Mouse (Mus musculus): ENCODE data around the gene Gsdma2. TPM values are rescaled to one million over a fixed set of nuclear protein-coding genes. Genes with fewer than 3 reads are reported as not detected.

The Gsdma2 gene
- polyA plus RNA-seq (2015; fragmentation: Illumina TruSeq; extraction: RNeasy Lipid Tissue Mini Kit (QIAGEN cat#74804); ENCODE audit: insufficient read depth, low replicate concordance): not detected

DNA sequence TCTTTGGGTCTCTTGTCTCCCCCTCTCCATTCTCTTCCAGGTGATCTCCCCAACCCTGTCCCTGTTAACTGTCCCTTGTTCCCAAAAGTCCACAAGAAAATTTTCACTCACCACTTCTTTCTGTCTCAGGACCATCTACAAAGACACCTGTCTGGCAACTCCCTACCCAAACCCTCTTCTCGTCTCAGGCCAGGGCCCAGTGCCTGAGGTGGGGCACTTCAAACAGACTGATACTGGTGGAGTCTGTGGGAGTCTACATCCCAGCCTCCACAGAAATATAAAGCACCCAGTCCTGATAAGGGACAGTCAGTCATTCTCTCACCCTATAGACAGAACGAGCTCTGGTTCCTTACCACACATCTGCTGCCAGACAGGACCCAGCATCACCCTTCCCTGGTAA lies at the start of gene Gsdma2:
TSS of gene Gsdma2 (plus strand) at position 301 of the 400 bp plus-strand sequence.

DNA sequence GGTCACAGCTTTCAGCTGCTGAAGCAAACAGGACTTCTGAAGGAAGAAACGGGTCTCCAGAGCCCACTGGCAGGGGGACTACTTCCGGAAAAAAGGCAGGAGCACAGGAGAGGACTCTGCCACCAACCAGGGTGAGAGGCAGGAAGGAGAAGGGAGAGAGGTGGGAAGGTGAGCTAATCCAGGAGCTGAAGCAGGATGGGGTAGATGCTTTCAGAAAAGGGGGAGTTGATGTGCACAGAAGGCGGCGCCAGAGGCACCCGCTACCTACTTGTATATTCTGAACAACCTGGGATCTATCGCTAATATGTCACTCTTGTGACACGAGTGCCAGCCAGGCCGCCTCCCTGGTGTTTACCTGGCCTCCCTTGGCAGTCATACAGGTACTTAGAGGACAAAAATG lies 48.6 kb upstream of the Gsdma2 start, which contains the start of gene Lrrc3c:
TSS of gene Lrrc3c (plus strand) at position 301 of the 400 bp plus-strand sequence.

DNA sequence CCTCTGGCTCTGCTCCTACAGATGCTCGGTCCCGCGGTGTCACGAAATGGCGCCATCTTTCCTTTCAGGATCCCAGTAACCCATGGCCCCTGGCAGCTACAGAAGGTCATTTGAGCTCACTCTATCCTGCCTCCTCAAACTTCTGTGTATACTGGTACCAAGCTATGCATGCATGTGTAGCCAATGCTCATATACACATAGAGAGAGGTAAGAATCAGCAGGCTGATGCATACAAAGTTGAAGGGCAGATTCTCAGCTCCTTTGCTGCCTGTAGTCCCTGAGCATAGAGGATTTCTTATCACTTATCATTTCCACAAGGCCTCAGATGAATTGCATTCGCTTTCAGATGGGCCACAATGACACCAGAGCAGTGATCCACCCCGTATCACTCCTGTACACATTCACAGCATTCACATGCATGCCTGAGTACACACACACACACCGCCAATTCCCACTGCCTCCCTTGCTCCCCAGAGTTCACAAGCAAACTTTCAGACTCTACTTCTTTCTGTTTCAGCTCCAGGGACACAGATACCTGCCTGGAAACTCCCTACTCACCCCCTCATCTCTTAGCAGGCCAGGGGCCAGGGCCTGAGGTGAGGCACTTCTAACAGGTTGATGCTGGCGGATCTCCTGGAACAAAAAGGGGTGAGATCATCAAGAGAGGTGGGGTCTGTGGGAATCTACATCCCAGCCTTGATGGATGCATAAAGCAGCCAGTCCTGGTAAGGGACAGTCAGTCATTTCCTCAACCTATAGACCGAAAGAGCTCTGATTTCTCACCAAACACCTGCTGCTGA lies 20.7 kb upstream of the Gsdma2 start, which contains the start of the genes Gm12355 and Gsdma3:
TSS of gene Gm12355 (minus strand) at position 51 of the 800 bp plus-strand sequence.
TSS of gene Gsdma3 (plus strand) at position 750 of the 800 bp plus-strand sequence.

DNA sequence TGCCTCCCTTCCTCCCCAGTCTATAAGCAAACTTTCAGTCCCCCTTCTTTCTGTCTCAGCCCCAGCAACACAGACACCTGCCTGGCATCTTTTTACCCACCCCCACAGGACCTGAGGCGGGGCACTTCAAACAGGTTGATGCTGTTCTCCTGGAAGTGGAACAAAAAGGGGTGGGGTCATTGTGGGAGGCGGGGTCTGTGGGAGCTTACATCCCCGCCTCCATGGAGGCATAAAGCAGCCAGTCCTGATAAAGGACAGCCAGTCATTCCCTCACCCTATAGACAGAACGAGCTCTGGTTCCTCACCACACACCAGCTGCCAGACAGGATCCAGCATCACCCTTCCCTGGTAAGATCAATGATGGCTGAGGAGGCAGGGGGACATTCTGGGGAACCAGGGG lies 17.5 kb downstream of the Gsdma2 start, which contains the start of gene Gsdma:
TSS of gene Gsdma (plus strand) at position 261 of the 400 bp plus-strand sequence.

DNA sequence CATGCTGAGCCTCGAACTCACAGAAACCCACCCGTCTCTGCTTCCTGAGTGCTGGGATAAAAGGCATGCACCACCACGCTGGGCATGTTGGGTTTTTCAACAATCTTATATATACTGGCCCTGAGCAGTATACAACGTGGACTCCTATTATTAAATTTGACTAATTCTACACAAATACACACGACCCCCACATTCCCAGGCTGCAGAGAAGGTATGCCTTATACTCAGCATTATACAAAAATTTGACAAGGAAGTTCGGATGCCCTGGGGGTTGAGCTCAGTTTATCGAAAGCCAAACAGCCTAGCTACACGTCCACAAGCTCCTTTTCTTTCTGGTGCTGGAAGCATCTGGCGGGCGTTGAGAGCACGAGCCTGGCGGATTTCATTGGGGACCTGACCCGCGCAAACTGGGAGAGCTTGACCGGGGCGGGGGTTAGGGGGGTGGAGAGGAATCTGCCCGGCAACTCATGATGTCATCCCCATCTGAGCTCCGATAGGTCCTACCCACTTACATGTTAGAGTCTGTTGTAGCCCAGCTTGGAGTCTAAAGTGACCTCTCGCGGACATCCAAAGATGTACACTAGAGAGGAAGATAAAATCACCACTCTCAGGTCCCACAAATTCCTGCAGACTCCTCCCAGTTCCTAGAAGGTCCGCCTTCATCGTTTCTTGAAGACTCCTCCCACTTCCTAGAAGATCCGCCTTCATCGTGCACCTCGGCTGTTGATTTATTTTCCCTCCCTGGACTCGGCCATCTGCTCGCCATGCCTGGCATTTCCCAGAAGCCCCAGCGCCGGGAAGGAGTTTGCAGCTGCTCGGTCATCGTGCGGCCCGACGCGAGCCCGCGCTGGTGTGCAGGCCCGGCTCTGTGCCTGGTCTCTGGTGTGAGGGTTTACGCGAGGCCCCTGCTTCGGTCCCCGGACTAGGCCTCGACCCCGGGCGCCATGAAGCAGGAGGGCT lies 35.5 kb downstream of the Gsdma2 start, which contains the start of gene Psmd3:
TSS of gene Psmd3 (plus strand) at position 769 of the 960 bp plus-strand sequence.

DNA sequence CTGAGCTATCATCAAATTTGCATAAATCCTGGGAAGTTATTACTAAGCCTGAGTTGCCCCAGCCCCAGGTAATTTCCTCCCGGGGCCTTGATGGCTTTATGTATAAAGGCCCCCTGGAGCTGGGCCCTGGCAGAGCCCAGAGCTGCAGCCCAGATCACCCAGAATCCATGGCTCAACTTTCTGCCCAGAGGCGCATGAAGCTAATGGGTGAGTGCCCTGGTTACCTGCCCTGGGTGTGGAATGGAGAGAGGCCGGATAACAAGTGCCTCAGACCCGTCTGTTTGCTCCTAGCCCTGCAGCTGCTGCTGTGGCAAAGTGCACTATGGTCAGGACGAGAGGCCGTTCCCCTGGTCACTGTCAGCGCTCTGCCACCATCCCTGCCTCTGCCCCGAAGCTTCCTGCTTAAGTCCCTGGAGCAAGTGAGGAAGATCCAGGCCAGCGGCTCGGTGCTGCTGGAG lies 54.7 kb downstream of the Gsdma2 start, which contains the start of gene Csf3:
TSS of gene Csf3 (plus strand) at position 51 of the 458 bp plus-strand sequence.

Other genes starting within 250 kb of the Gsdma2 start
- gene Pgap3, start 246.3 kb upstream of the Gsdma2 start, polyA plus RNA-seq (2015; fragmentation: Illumina TruSeq; extraction: RNeasy Lipid Tissue Mini Kit (QIAGEN cat#74804); ENCODE audit: insufficient read depth, low replicate concordance): 3.6 TPM
- 1.2 TPM for gene Erbb2, start 234.3 kb upstream of the Gsdma2 start, polyA plus RNA-seq (2015; fragmentation: Illumina TruSeq; extraction: RNeasy Lipid Tissue Mini Kit (QIAGEN cat#74804); ENCODE audit: insufficient read depth, low replicate concordance)
- gene Mien1, start 207.8 kb upstream of the Gsdma2 start, polyA plus RNA-seq (2015; fragmentation: Illumina TruSeq; extraction: RNeasy Lipid Tissue Mini Kit (QIAGEN cat#74804); ENCODE audit: insufficient read depth, low replicate concordance): 99.5 TPM
- 0.41 TPM for gene Grb7, start 200.4 kb upstream of the Gsdma2 start, polyA plus RNA-seq (2015; fragmentation: Illumina TruSeq; extraction: RNeasy Lipid Tissue Mini Kit (QIAGEN cat#74804); ENCODE audit: insufficient read depth, low replicate concordance)
- gene Ikzf3, start 100.7 kb upstream of the Gsdma2 start, polyA plus RNA-seq (2015; fragmentation: Illumina TruSeq; extraction: RNeasy Lipid Tissue Mini Kit (QIAGEN cat#74804); ENCODE audit: insufficient read depth, low replicate concordance): 218 TPM
- gene Zpbp2, start 95.7 kb upstream of the Gsdma2 start, polyA plus RNA-seq (2015; fragmentation: Illumina TruSeq; extraction: RNeasy Lipid Tissue Mini Kit (QIAGEN cat#74804); ENCODE audit: insufficient read depth, low replicate concordance): 6.1 TPM
- 16.2 TPM for gene Ormdl3, start 59.4 kb upstream of the Gsdma2 start, polyA plus RNA-seq (2015; fragmentation: Illumina TruSeq; extraction: RNeasy Lipid Tissue Mini Kit (QIAGEN cat#74804); ENCODE audit: insufficient read depth, low replicate concordance)
- not detected for gene Lrrc3c, start 48.5 kb upstream of the Gsdma2 start, polyA plus RNA-seq (2015; fragmentation: Illumina TruSeq; extraction: RNeasy Lipid Tissue Mini Kit (QIAGEN cat#74804); ENCODE audit: insufficient read depth, low replicate concordance)
- gene Gm12355, start 21.1 kb upstream of the Gsdma2 start, polyA plus RNA-seq (2015; fragmentation: Illumina TruSeq; extraction: RNeasy Lipid Tissue Mini Kit (QIAGEN cat#74804); ENCODE audit: insufficient read depth, low replicate concordance): 0.23 TPM
- not detected for gene Gsdma3, start 20.4 kb upstream of the Gsdma2 start, polyA plus RNA-seq (2015; fragmentation: Illumina TruSeq; extraction: RNeasy Lipid Tissue Mini Kit (QIAGEN cat#74804); ENCODE audit: insufficient read depth, low replicate concordance)
- gene Gsdma, start 17.6 kb downstream of the Gsdma2 start, polyA plus RNA-seq (2015; fragmentation: Illumina TruSeq; extraction: RNeasy Lipid Tissue Mini Kit (QIAGEN cat#74804); ENCODE audit: insufficient read depth, low replicate concordance): not detected
- 32.9 TPM for gene Psmd3, start 35.8 kb downstream of the Gsdma2 start, polyA plus RNA-seq (2015; fragmentation: Illumina TruSeq; extraction: RNeasy Lipid Tissue Mini Kit (QIAGEN cat#74804); ENCODE audit: insufficient read depth, low replicate concordance)
- gene Csf3, start 54.5 kb downstream of the Gsdma2 start, polyA plus RNA-seq (2015; fragmentation: Illumina TruSeq; extraction: RNeasy Lipid Tissue Mini Kit (QIAGEN cat#74804); ENCODE audit: insufficient read depth, low replicate concordance): not detected
- 31.3 TPM for gene Med24, start 82.7 kb downstream of the Gsdma2 start, polyA plus RNA-seq (2015; fragmentation: Illumina TruSeq; extraction: RNeasy Lipid Tissue Mini Kit (QIAGEN cat#74804); ENCODE audit: insufficient read depth, low replicate concordance)
- 9.6 TPM for gene Thra, start 93.9 kb downstream of the Gsdma2 start, polyA plus RNA-seq (2015; fragmentation: Illumina TruSeq; extraction: RNeasy Lipid Tissue Mini Kit (QIAGEN cat#74804); ENCODE audit: insufficient read depth, low replicate concordance)
- gene Nr1d1, start 128.6 kb downstream of the Gsdma2 start, polyA plus RNA-seq (2015; fragmentation: Illumina TruSeq; extraction: RNeasy Lipid Tissue Mini Kit (QIAGEN cat#74804); ENCODE audit: insufficient read depth, low replicate concordance): 1.0 TPM
- gene Msl1, start 148.8 kb downstream of the Gsdma2 start, polyA plus RNA-seq (2015; fragmentation: Illumina TruSeq; extraction: RNeasy Lipid Tissue Mini Kit (QIAGEN cat#74804); ENCODE audit: insufficient read depth, low replicate concordance): 134 TPM
- gene Casc3, start 158.1 kb downstream of the Gsdma2 start, polyA plus RNA-seq (2015; fragmentation: Illumina TruSeq; extraction: RNeasy Lipid Tissue Mini Kit (QIAGEN cat#74804); ENCODE audit: insufficient read depth, low replicate concordance): 65.6 TPM
- 0.58 TPM for gene Rapgefl1, start 190.0 kb downstream of the Gsdma2 start, polyA plus RNA-seq (2015; fragmentation: Illumina TruSeq; extraction: RNeasy Lipid Tissue Mini Kit (QIAGEN cat#74804); ENCODE audit: insufficient read depth, low replicate concordance)
- 18.5 TPM for gene Wipf2, start 216.9 kb downstream of the Gsdma2 start, polyA plus RNA-seq (2015; fragmentation: Illumina TruSeq; extraction: RNeasy Lipid Tissue Mini Kit (QIAGEN cat#74804); ENCODE audit: insufficient read depth, low replicate concordance)